Mouse (Mus musculus): ENCODE results near the gene Fcrl5.
A peak's percentile ranks its signal among the peaks of the same experiment; 100 is the strongest.

DNA sequence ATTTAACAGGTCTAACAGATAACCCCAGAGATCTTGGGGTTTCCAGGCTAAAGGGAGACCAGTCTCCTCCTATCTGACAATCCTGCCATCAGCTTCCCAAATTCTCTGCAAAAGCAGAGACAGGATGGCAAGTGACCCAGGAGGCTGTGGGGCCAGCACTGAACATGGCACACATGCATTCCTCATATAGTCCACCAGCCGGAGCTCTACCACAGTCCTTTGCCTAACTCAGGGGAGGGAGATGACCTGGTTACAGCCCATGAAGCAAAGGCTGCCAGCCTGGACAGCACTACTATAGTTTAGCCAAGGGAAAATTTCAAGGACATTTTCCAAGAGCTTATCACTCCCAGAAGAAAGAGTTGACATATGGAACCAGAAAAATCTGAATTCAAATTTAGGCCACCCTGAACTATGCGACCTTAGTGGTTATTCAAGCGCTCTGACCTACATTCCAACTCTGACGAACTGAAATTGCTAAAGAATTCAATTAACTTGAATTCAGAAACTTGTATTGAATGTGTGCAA lies 13.1 kb upstream of the Fcrl5 start:
- no peak for TF ChIP-seq POLR2A (IDR thresholded peaks at IDR 0.05; ENCODE audit: extremely low read depth, insufficient read depth, low read length)
- peak; percentile 1; the same call in 1 of the 2 replicates for TF ChIP-seq CTCF (IDR thresholded peaks at IDR 0.05; ENCODE audit: low read depth, low read length)
